Mouse (Mus musculus) cerebellum, adult 2 months (tissue): ENCODE results near the gene Cyp2j7.

Experiments
- CTCF ChIP-seq: fragments of 200-500 bp; IDR thresholded peaks from 2 replicates; pipeline ENCODE4 v1.5.1; 2011; ENCODE audit warnings: low read depth, mild to moderate bottlenecking, control low read depth, low read length, moderate library complexity, borderline replicate concordance; ENCODE audit not compliant: insufficient read depth
- POLR2A ChIP-seq: fragments of 200-500 bp; IDR thresholded peaks from 2 replicates; pipeline ENCODE4 v1.6.1; 2011; ENCODE audit warnings: low read length, control low read depth, borderline replicate concordance; ENCODE audit not compliant: insufficient read depth

GRCm38 (mm10) chr4:96161575-96161974 lies 74.9 kb downstream of the Cyp2j7 start:
- no peak for TF ChIP-seq POLR2A
- no peak for TF ChIP-seq CTCF
